Mouse (Mus musculus) MEL (cell line): ENCODE data around the gene Klhdc4.

Experiments
- POLR2A ChIP-seq, 2 experiments: IDR thresholded peaks; 2 replicates each; pipeline ENCODE4 v1.6.1; 2011 to 2012; ENCODE audit warnings: low read length in 2 of 2, mild to moderate bottlenecking in 2 of 2, control low read depth in 1 of 2, improper control_type of control experiment in 1 of 2, low read depth in 1 of 2, moderate library complexity in 1 of 2; ENCODE audit not compliant: control insufficient read depth in 1 of 2, insufficient read depth in 1 of 2, poor library complexity in 1 of 2
- SMC3 ChIP-seq: IDR thresholded peaks from 2 replicates; pipeline ENCODE4 v1.6.1; 2011; ENCODE audit warnings: low read depth, low read length, improper control_type of control experiment

GRCm38 (mm10) chr8:121870190-121870589, 40.8 kb upstream of the Klhdc4 start:
- TF ChIP-seq SMC3, result no peak
- TF ChIP-seq POLR2A (IDR thresholded peaks at IDR 0.05; ENCODE audit: control insufficient read depth in 1 of 2, insufficient read depth in 1 of 2, low read depth in 1 of 2, low read length in 2 of 2, poor library complexity in 1 of 2), result no peak
